Comparison of ENCODE assay signal across 8 mouse cellular contexts in the genomic region with DNA sequence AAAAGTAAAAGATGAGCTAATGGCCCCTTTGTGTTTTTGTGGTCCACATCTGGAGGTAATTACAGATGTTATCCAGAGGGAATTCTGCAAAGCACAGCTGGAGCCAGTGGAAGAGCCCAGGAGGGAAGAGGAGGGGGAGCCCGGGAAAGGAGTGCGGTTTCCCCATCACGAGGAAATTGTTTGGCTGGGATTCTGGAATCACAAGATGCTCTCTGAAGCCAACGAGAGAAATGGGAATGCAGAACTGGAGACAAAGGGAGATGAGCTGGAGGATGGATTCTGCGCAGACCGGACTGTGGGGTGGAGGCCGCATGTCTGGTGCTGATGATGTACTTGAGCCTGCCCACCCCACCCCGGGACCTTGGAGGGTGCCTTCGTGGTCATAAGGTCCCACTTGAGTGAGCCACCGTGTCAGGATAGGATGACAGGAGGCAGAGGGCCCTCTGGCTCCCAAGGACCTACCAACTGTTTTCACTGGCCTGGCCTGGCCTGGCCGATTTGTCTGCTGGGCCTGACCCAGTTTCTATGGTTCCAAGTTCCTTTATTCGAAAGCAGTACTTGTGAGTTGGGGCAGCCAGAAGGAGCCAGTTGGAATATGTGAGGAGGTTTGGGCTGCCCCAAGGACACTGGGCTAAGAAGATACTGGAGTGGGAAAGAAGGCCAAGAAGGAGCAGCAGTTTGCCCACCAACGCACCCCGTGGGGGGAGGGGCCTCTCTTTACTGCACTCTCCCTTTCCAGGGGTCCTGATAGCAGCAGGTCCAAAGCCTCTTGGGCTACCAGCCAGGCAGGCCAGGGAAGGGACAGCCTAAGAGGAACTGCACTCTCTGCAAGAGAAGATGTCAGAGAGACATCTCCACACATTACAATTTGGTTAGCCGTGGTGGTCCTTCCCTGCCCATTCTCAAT. TPM values are rescaled to one million over a fixed set of nuclear protein-coding genes. Genes with fewer than 3 reads are reported as not detected.
DNase-seq lines count a peak whose midpoint lies in the region; ATAC-seq and TF ChIP-seq lines count a peak whose summit lies in the region.

No protein-coding gene starts in this region.

- peaks cover 24% of the 10 kb centered on the region for H3K36me3 ChIP-seq in kidney, embryonic 16.5 days (ENCODE audit: insufficient read depth, low read length)
- H3K36me3 ChIP-seq in embryonic facial prominence, embryonic 15.5 days, result peaks cover 27% of the 10 kb centered on the region
- no peaks in the 10 kb centered on the region for H3K36me3 ChIP-seq in thymus, adult 2 months (ENCODE audit: control insufficient read depth, insufficient read depth, low read length)

- intact Hi-C loops in heart, postnatal 36 days (cut with DNase I), result no loop called here

- H3K4me1 ChIP-seq in kidney, embryonic 16.5 days (ENCODE audit: insufficient read depth, low read length), result peaks cover 12% of the 10 kb centered on the region; the same call in 1 of the 2 replicates
- H3K4me1 ChIP-seq in embryonic facial prominence, embryonic 15.5 days, result peaks cover 39% of the 10 kb centered on the region
- peaks cover 14% of the 10 kb centered on the region for H3K4me1 ChIP-seq in thymus, adult 2 months (replicated peaks; ENCODE audit: control insufficient read depth, insufficient read depth, low read length)

- no peak for ATAC-seq in kidney, embryonic 16.5 days (ENCODE audit: low FRiP score, low TSS enrichment)
- peak; percentile 69 for ATAC-seq in embryonic facial prominence, embryonic 15.5 days (ENCODE audit: insufficient number of reproducible peaks, low FRiP score, low TSS enrichment, low read depth)

- DNase-seq in kidney, adult 18-20 months, result no peak
- DNase-seq in heart, postnatal 36 days, result peak; percentile 62 to 74
- peak; percentile 35 for DNase-seq in ovary, postnatal 36 days (ENCODE audit: low spot score)
- DNase-seq in T-cell, adult 2 months (ENCODE audit: low spot score), result no peak
- no peak for DNase-seq in embryo, embryonic 10.5 days (ENCODE audit: low spot score)
- no peak for DNase-seq in thymus, adult 2 months

- TF ChIP-seq CTCF in thymus, adult 2 months (IDR thresholded peaks at IDR 0.05; ENCODE audit: borderline replicate concordance, control insufficient read depth, extremely low read depth, insufficient read depth, low read length, poor library complexity), result no peak

- peak overlapping the region; percentile 20; the same call in 1 of the 2 replicates for H3K27ac ChIP-seq in kidney, embryonic 16.5 days (ENCODE audit: low read length)
- peak overlapping the region; percentile 95 for H3K27ac ChIP-seq in embryonic facial prominence, embryonic 15.5 days (replicated peaks)
- H3K27ac ChIP-seq in thymus, adult 2 months (ENCODE audit: control insufficient read depth, insufficient read depth, low read length), result no peak overlapping the region

- no peaks in the 10 kb centered on the region for H3K9me3 ChIP-seq in kidney, embryonic 16.5 days (ENCODE audit: low read length)
- H3K9me3 ChIP-seq in embryonic facial prominence, embryonic 15.5 days (replicated peaks), result no peaks in the 10 kb centered on the region

- H3K4me2 ChIP-seq in kidney, embryonic 16.5 days (replicated peaks; ENCODE audit: low read depth, low read length), result no peak overlapping the region
- no peak overlapping the region for H3K4me2 ChIP-seq in embryonic facial prominence, embryonic 15.5 days (replicated peaks)

- WGBS in kidney, embryonic 16.5 days, result 56% methylated on average over 15 of the region's 15 CpGs
- WGBS in embryonic facial prominence, embryonic 15.5 days, result 36% methylated on average over 15 of the region's 15 CpGs
- WGBS in thymus, adult 2 months, result 93% methylated on average over 15 of the region's 15 CpGs

- H3K27me3 ChIP-seq in kidney, embryonic 16.5 days (ENCODE audit: insufficient read depth, low read length), result no peaks in the 10 kb centered on the region
- no peaks in the 10 kb centered on the region for H3K27me3 ChIP-seq in embryonic facial prominence, embryonic 15.5 days
- no peaks in the 10 kb centered on the region for H3K27me3 ChIP-seq in thymus, adult 2 months (ENCODE audit: control insufficient read depth, insufficient read depth, low read length)

- no peak overlapping the region for H3K4me3 ChIP-seq in kidney, embryonic 16.5 days (ENCODE audit: low read length)
- no peak overlapping the region for H3K4me3 ChIP-seq in embryonic facial prominence, embryonic 15.5 days (replicated peaks)
- H3K4me3 ChIP-seq in thymus, adult 2 months (ENCODE audit: control insufficient read depth, insufficient read depth, low read length), result no peak overlapping the region

- TF ChIP-seq POLR2A in thymus, adult 2 months (IDR thresholded peaks at IDR 0.05; ENCODE audit: control insufficient read depth, extremely low read depth, insufficient read depth, low read length, poor library complexity), result no peak

- H3K9ac ChIP-seq in kidney, embryonic 16.5 days (replicated peaks; ENCODE audit: low read length), result no peak overlapping the region
- H3K9ac ChIP-seq in embryonic facial prominence, embryonic 15.5 days, result no peak overlapping the region

RNA-seq across cellular contexts. Expression of gene Mmp14, which starts 12.6 kb away (rescaled TPM):
- 152 and 156 TPM in 2 replicates for polyA plus RNA-seq in kidney, embryonic 16.5 days (2015; fragmentation: Nextera tagmentation; extraction: Ambion mirVana)
- 253 and 259 TPM in 2 replicates for polyA plus RNA-seq in embryonic facial prominence, embryonic 15.5 days (2015; fragmentation: Nextera tagmentation; extraction: Ambion mirVana)
- total RNA-seq in heart, postnatal 36 days (2021), result 10 to 100 TPM; 12.6 to 19.1 TPM
- polyA plus RNA-seq in thymus, adult 2 months (2012; rRNA removed), result 76.5 and 89.3 TPM in 2 replicates

RNA-seq across cellular contexts. Expression of gene Mrpl52, which starts 17.3 kb away (rescaled TPM):
- polyA plus RNA-seq in kidney, embryonic 16.5 days (2015; fragmentation: Nextera tagmentation; extraction: Ambion mirVana), result 202 and 227 TPM in 2 replicates
- polyA plus RNA-seq in embryonic facial prominence, embryonic 15.5 days (2015; fragmentation: Nextera tagmentation; extraction: Ambion mirVana), result 228 and 231 TPM in 2 replicates
- 100 to 1,000 TPM; 118 to 126 TPM for total RNA-seq in heart, postnatal 36 days (2021)
- polyA plus RNA-seq in thymus, adult 2 months (2012; rRNA removed), result 211 and 214 TPM in 2 replicates

RNA-seq across cellular contexts. Expression of gene Lrp10, which starts 20.0 kb away (rescaled TPM):
- polyA plus RNA-seq in kidney, embryonic 16.5 days (2015; fragmentation: Nextera tagmentation; extraction: Ambion mirVana), result 58.8 and 65.1 TPM in 2 replicates
- polyA plus RNA-seq in embryonic facial prominence, embryonic 15.5 days (2015; fragmentation: Nextera tagmentation; extraction: Ambion mirVana), result 48.1 and 49.3 TPM in 2 replicates
- total RNA-seq in heart, postnatal 36 days (2021), result 10 to 100 TPM; 55.5 to 57.6 TPM
- polyA plus RNA-seq in thymus, adult 2 months (2012; rRNA removed), result 308 and 317 TPM in 2 replicates

RNA-seq across cellular contexts. Expression of gene Slc7a7, which starts 26.4 kb away (rescaled TPM):
- 15.7 and 15.8 TPM in 2 replicates for polyA plus RNA-seq in kidney, embryonic 16.5 days (2015; fragmentation: Nextera tagmentation; extraction: Ambion mirVana)
- polyA plus RNA-seq in embryonic facial prominence, embryonic 15.5 days (2015; fragmentation: Nextera tagmentation; extraction: Ambion mirVana), result 8.1 and 9.3 TPM in 2 replicates
- 1 to 10 TPM; 4.1 to 6.1 TPM for total RNA-seq in heart, postnatal 36 days (2021)
- 24.2 and 29.3 TPM in 2 replicates for polyA plus RNA-seq in thymus, adult 2 months (2012; rRNA removed)

RNA-seq across cellular contexts. Expression of gene Rem2, which starts 31.9 kb away (rescaled TPM):
- 6.7 and 7.4 TPM in 2 replicates for polyA plus RNA-seq in kidney, embryonic 16.5 days (2015; fragmentation: Nextera tagmentation; extraction: Ambion mirVana)
- 3.4 and 3.9 TPM in 2 replicates for polyA plus RNA-seq in embryonic facial prominence, embryonic 15.5 days (2015; fragmentation: Nextera tagmentation; extraction: Ambion mirVana)
- total RNA-seq in heart, postnatal 36 days (2021), result not detected
- polyA plus RNA-seq in thymus, adult 2 months (2012; rRNA removed), result 0.82 and 1.00 TPM in 2 replicates

Comparison
In these comparisons a context has a peak if more than half of its experiments do, and no peak if none do; other contexts are left out.
1. DNase-seq: peak in heart, postnatal 36 days (2 of 2) and ovary, postnatal 36 days (single experiment); none in kidney, adult 18-20 months (single experiment), T-cell, adult 2 months (single experiment), embryo, embryonic 10.5 days (single experiment) and thymus, adult 2 months (single experiment).